ENCODE assay signal across 8 mouse cellular contexts in the genomic region with DNA sequence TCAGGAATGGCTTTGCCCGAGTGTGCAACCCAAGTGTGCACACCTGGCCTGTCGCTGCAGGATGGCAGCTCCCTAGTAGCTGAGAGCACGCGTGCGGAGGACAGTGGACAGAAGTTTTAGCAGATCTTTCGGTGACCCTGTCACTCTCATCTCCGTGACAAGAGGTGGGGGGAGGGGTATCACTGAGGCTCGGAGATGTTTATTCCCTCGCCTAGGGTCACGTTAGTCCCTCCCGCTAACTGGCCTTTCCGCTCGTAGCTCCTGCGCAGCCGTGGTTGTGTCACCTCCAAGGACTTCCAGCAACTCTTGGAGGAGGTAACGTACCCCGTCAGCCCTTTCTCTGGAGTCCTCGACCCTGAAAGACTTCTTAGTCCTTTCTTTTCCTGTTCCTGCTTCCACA. TPM values are rescaled to one million over a fixed set of nuclear protein-coding genes. Genes with fewer than 3 reads are reported as not detected.
DNase-seq lines count a peak whose midpoint lies in the region; ATAC-seq and TF ChIP-seq lines count a peak whose summit lies in the region.

No protein-coding gene starts in this region.

- ATAC-seq in midbrain, embryonic 11.5 days (ENCODE audit: low FRiP score): no peak; the same call in 1 of the 2 replicates

- DNase-seq in gastrocnemius, adult 2 months: no peak
- no peak for DNase-seq in gastrocnemius, postnatal 10 days
- DNase-seq in ES-E14 (ENCODE audit: low read depth, low spot score): no peak
- no peak for DNase-seq in forebrain, embryonic 10.5 days (ENCODE audit: extremely low spot score, low spot score)
- DNase-seq in kidney, postnatal 4 days: peak; percentile 39 to 68
- DNase-seq in midbrain, embryonic 11.5 days (ENCODE audit: low spot score, missing footprints): no peak
- no peak for DNase-seq in left cerebral cortex, adult 18-20 months (ENCODE audit: low spot score in 2 of 2)
- no peak for DNase-seq in gastrocnemius, postnatal 36 days

- no peaks in the 10 kb centered on the region; the same call in 1 of the 2 replicates for H3K9me3 ChIP-seq in ES-E14 (ENCODE audit: control insufficient read depth, insufficient read depth, low read depth, low read length)
- no peaks in the 10 kb centered on the region for H3K9me3 ChIP-seq in forebrain, embryonic 10.5 days
- H3K9me3 ChIP-seq in midbrain, embryonic 11.5 days (ENCODE audit: control insufficient read depth, low read length): no peaks in the 10 kb centered on the region

- in situ Hi-C loops in ES-E14 (cut with MboI; ENCODE audit: low sequenced_read_pairs in 2 of 2, unreplicated experiment in 2 of 2): no loop called here

- peak overlapping the region; percentile 99 for H3K27ac ChIP-seq in gastrocnemius, adult 2 months
- no peak overlapping the region for H3K27ac ChIP-seq in ES-E14 (ENCODE audit: insufficient read depth, low read depth, low read length, poor library complexity, severe bottlenecking)
- peak overlapping the region; percentile 94 for H3K27ac ChIP-seq in forebrain, embryonic 10.5 days
- H3K27ac ChIP-seq in midbrain, embryonic 11.5 days (ENCODE audit: low read depth, low read length): peak overlapping the region; percentile 67

- H3K4me2 ChIP-seq in midbrain, embryonic 11.5 days: peak overlapping the region; percentile 73

- peaks cover 0 to 5% of the 10 kb centered on the region in 2 experiments; a peak in 1 of 4 replicates for H3K4me1 ChIP-seq in ES-E14 (ENCODE audit: control insufficient read depth in 2 of 2, insufficient read depth in 2 of 2, low read length in 2 of 2, poor library complexity in 1 of 2)
- H3K4me1 ChIP-seq in forebrain, embryonic 10.5 days: peaks cover 45% of the 10 kb centered on the region
- H3K4me1 ChIP-seq in midbrain, embryonic 11.5 days (ENCODE audit: control insufficient read depth, insufficient read depth, low read length): peaks cover 19% of the 10 kb centered on the region

- no peak for TF ChIP-seq CTCF in gastrocnemius, adult 2 months (IDR thresholded peaks at IDR 0.05)

- WGBS in forebrain, embryonic 10.5 days: under 1% methylated on average over 18 of the region's 18 CpGs
- under 1% methylated on average over 18 of the region's 18 CpGs for WGBS in midbrain, embryonic 11.5 days

- H3K27me3 ChIP-seq in forebrain, embryonic 10.5 days (ENCODE audit: poor library complexity, severe bottlenecking): no peaks in the 10 kb centered on the region
- H3K27me3 ChIP-seq in midbrain, embryonic 11.5 days (ENCODE audit: control insufficient read depth, insufficient read depth, low read length): no peaks in the 10 kb centered on the region

- intact Hi-C loops in gastrocnemius, adult 2 months (cut with DNase I): no loop called here
- intact Hi-C loops in gastrocnemius, postnatal 36 days (cut with DNase I): no loop called here

- H3K9ac ChIP-seq in ES-E14 (ENCODE audit: insufficient read depth, low read depth, low read length, poor library complexity, severe bottlenecking): peak overlapping the region; percentile 20
- peak overlapping the region; percentile 77 for H3K9ac ChIP-seq in midbrain, embryonic 11.5 days (ENCODE audit: low read length)

- peaks cover 2% of the 10 kb centered on the region; the same call in 1 of the 2 replicates for H3K36me3 ChIP-seq in ES-E14 (ENCODE audit: control insufficient read depth, insufficient read depth, low read length, poor library complexity, severe bottlenecking)
- peaks cover 20% of the 10 kb centered on the region for H3K36me3 ChIP-seq in forebrain, embryonic 10.5 days (replicated peaks)
- H3K36me3 ChIP-seq in midbrain, embryonic 11.5 days (ENCODE audit: control insufficient read depth, insufficient read depth, low read length): no peaks in the 10 kb centered on the region; the same call in 1 of the 2 replicates

- H3K4me3 ChIP-seq in gastrocnemius, adult 2 months: peak overlapping the region; percentile 98
- H3K4me3 ChIP-seq in ES-E14 (ENCODE audit: insufficient read depth in 1 of 2, low read depth in 1 of 2, low read length in 2 of 2, poor library complexity in 1 of 2, severe bottlenecking in 1 of 2): peak overlapping the region; percentile 70 to 85
- peak overlapping the region; percentile 93 for H3K4me3 ChIP-seq in forebrain, embryonic 10.5 days
- H3K4me3 ChIP-seq in midbrain, embryonic 11.5 days (ENCODE audit: low read depth, low read length): peak overlapping the region; percentile 94

TF ChIP-seq in ES-E14, 5 proteins besides CTCF, POLR2A, EP300 and RAD21:
- no peak for TF ChIP-seq ZNF384 (IDR thresholded peaks at IDR 0.05; ENCODE audit: low read depth, low read length)
- TF ChIP-seq ZC3H11A (IDR thresholded peaks at IDR 0.05; ENCODE audit: borderline replicate concordance, low read depth, low read length): no peak
- TF ChIP-seq HCFC1 (IDR thresholded peaks at IDR 0.05; ENCODE audit: borderline replicate concordance, insufficient read depth, low read length): no peak
- no peak for TF ChIP-seq MAFK (IDR thresholded peaks at IDR 0.05; ENCODE audit: insufficient read depth, low read depth, low read length)
- TF ChIP-seq CHD2 (IDR thresholded peaks at IDR 0.05; ENCODE audit: low read depth, low read length): no peak
TF ChIP-seq in ES-E14: peak in this region for 0.

RNA-seq across cellular contexts. Expression of a gene that starts 0.4 kb away (rescaled TPM):
- 10 to 100 TPM; 11.7 to 12.2 TPM for total RNA-seq in gastrocnemius, adult 2 months (2021)
- total RNA-seq in gastrocnemius, postnatal 10 days (2021): 1 to 10 TPM; 7.2 to 8.8 TPM
- 7.8 and 14.0 TPM in 2 replicates for total RNA-seq in ES-E14 (2012; rRNA removed)
- 16.8 and 17.8 TPM in 2 replicates for polyA plus RNA-seq in forebrain, embryonic 10.5 days (2016; fragmentation: Nextera tagmentation; extraction: Ambion mirVana)
- polyA plus RNA-seq in midbrain, embryonic 11.5 days (2014; fragmentation: Nextera tagmentation; extraction: Ambion mirVana): 10.4 and 11.4 TPM in 2 replicates
- total RNA-seq in left cerebral cortex, adult 18-20 months (2021): 10 to 100 TPM; 36.3 to 39.2 TPM
- 10 to 100 TPM; 10.5 to 10.6 TPM for total RNA-seq in gastrocnemius, postnatal 36 days (2021)

RNA-seq across cellular contexts. Expression of a gene that starts 3.4 kb away (rescaled TPM):
- total RNA-seq in gastrocnemius, adult 2 months (2021): 10 to 100 TPM; 38.3 to 41.2 TPM
- total RNA-seq in gastrocnemius, postnatal 10 days (2021): 10 to 100 TPM; 53.8 to 64.3 TPM
- 33.1 and 37.9 TPM in 2 replicates for total RNA-seq in ES-E14 (2012; rRNA removed)
- 136 and 140 TPM in 2 replicates for polyA plus RNA-seq in forebrain, embryonic 10.5 days (2016; fragmentation: Nextera tagmentation; extraction: Ambion mirVana)
- 89.3 and 95.5 TPM in 2 replicates for polyA plus RNA-seq in midbrain, embryonic 11.5 days (2014; fragmentation: Nextera tagmentation; extraction: Ambion mirVana)
- 10 to 100 TPM; 60.7 to 65.3 TPM for total RNA-seq in left cerebral cortex, adult 18-20 months (2021)
- 10 to 100 TPM; 42.8 to 47.6 TPM for total RNA-seq in gastrocnemius, postnatal 36 days (2021)

RNA-seq across cellular contexts. Expression of a gene that starts 16.9 kb away (rescaled TPM):
- 10 to 100 TPM in 1 of 2 experiments, 1 to 10 TPM in 1; 7.1 to 11.9 TPM for total RNA-seq in gastrocnemius, adult 2 months (2021)
- total RNA-seq in gastrocnemius, postnatal 10 days (2021): 1 to 10 TPM; 4.2 to 4.4 TPM
- 0.76 and 0.95 TPM in 2 replicates for total RNA-seq in ES-E14 (2012; rRNA removed)
- 0.52 and 0.65 TPM in 2 replicates for polyA plus RNA-seq in forebrain, embryonic 10.5 days (2016; fragmentation: Nextera tagmentation; extraction: Ambion mirVana)
- 0.62 and 0.71 TPM in 2 replicates for polyA plus RNA-seq in midbrain, embryonic 11.5 days (2014; fragmentation: Nextera tagmentation; extraction: Ambion mirVana)
- total RNA-seq in left cerebral cortex, adult 18-20 months (2021): 10 to 100 TPM; 53.1 to 57.1 TPM
- total RNA-seq in gastrocnemius, postnatal 36 days (2021): 1 to 10 TPM; 8.1 to 8.8 TPM

Comparison
In these comparisons a context has a peak if more than half of its experiments do, and no peak if none do; other contexts are left out.
1. DNase-seq: peak in kidney, postnatal 4 days (2 of 2); none in gastrocnemius, adult 2 months (single experiment), gastrocnemius, postnatal 10 days (single experiment), ES-E14 (single experiment), forebrain, embryonic 10.5 days (single experiment), midbrain, embryonic 11.5 days (single experiment), left cerebral cortex, adult 18-20 months (0 of 2) and gastrocnemius, postnatal 36 days (0 of 2).
2. RNA of a gene that starts 16.9 kb away (total RNA-seq): 53.1 to 57.1 TPM in left cerebral cortex, adult 18-20 months; 7.1 to 11.9 TPM in gastrocnemius, adult 2 months, 8.1 to 8.8 TPM in gastrocnemius, postnatal 36 days, 4.2 to 4.4 TPM in gastrocnemius, postnatal 10 days and 0.76 to 0.95 TPM in ES-E14; every median in the first group is over 4 times any median in the second.
3. Peak in every context shown above with its lines, with median percentiles within 50 percentile points of each other: H3K4me3 ChIP-seq.